Mouse (Mus musculus) myocyte (in vitro differentiated cells): ENCODE results near the gene Lrrc55.

Source experiments
- CEBPB ChIP-seq: IDR thresholded peaks from 2 replicates; pipeline ENCODE4 v1.6.1; 2011; ENCODE audit warnings: mild to moderate bottlenecking, moderate library complexity; ENCODE audit not compliant: poor library complexity, insufficient read depth, severe bottlenecking
- E2F4 ChIP-seq: IDR thresholded peaks from one replicate; pipeline ENCODE4 v1.6.1; 2011; ENCODE audit warnings: mild to moderate bottlenecking, control low read depth, moderate library complexity; ENCODE audit not compliant: insufficient read depth
- MAX ChIP-seq: IDR thresholded peaks from one replicate; pipeline ENCODE4 v1.6.1; 2011; ENCODE audit warnings: low read depth, mild to moderate bottlenecking, control low read depth
- MYOD1 ChIP-seq, 3 experiments: IDR thresholded peaks; one replicate each; pipeline ENCODE4 v1.6.1; 2011; ENCODE audit warnings: control low read depth in 2 of 3, low read depth in 2 of 3, mild to moderate bottlenecking in 2 of 3, moderate library complexity in 1 of 3; ENCODE audit not compliant: insufficient read length in 2 of 3, control insufficient read depth in 1 of 3
- MYOG ChIP-seq, 3 experiments: IDR thresholded peaks; one replicate each; pipeline ENCODE4 v1.6.1; 2011; ENCODE audit warnings: control low read depth in 2 of 3, low read depth in 2 of 3, mild to moderate bottlenecking in 2 of 3; ENCODE audit not compliant: insufficient read length in 2 of 3, control insufficient read depth in 1 of 3, insufficient read depth in 1 of 3
- POLR2A ChIP-seq: IDR thresholded peaks from one replicate; pipeline ENCODE4 v1.6.1; 2011; ENCODE audit warnings: low read depth, mild to moderate bottlenecking, control low read depth, moderate library complexity; ENCODE audit not compliant: insufficient read length
- POLR2AphosphoS2 ChIP-seq: IDR thresholded peaks from one replicate; pipeline ENCODE4 v1.6.1; 2011; ENCODE audit warnings: low read depth, control low read depth; ENCODE audit not compliant: insufficient read length
- SRF ChIP-seq: IDR thresholded peaks from one replicate; pipeline ENCODE4 v1.6.1; 2011; ENCODE audit warnings: low read depth; ENCODE audit not compliant: control insufficient read depth, insufficient read length
- TCF12 ChIP-seq: IDR thresholded peaks from one replicate; pipeline ENCODE4 v1.6.1; 2011; ENCODE audit warnings: mild to moderate bottlenecking, control low read depth; ENCODE audit not compliant: poor library complexity, insufficient read depth, severe bottlenecking
- TCF3 ChIP-seq: IDR thresholded peaks from one replicate; pipeline ENCODE4 v1.6.1; 2011; ENCODE audit warnings: low read depth, control low read depth; ENCODE audit not compliant: insufficient read length
- USF1 ChIP-seq: IDR thresholded peaks from one replicate; pipeline ENCODE4 v1.6.1; 2011; ENCODE audit warnings: low read depth, mild to moderate bottlenecking, control low read depth, moderate library complexity

DNA sequence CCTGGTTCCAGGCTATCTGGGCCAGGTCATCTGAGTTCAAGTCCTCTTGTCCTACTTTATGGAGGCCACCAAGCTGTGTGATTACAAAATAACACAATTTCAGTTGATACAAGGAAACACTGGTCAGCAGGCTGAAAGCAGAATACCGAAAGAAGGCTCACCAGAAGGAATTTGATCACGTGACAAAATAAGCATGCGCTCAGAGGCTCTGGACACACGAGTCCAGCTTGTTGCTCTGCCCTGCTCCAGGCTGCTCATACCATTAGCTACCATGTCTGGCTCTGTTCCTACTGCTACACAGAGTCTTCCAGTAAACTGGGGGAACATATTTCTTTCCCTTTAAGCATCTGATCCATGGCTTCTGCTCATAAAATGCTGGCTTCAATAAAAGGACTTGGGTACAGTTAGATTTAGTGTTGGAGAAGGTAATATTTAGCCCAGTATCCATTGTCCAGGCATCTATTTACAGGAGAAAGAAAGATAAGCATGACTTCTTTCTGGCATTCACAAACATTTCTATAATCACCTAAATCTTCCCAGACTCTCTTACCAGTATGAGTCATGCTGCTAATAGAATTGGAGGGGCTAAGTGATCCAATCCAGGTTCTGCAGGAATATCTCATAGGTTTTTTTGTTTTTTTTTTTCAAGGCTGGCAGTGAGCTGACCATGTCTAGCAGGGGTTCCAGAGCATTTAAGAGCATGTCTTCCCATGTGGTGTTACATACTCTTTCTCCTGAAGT is 33.9 kb upstream of the Lrrc55 start:
- no peak for TF ChIP-seq E2F4
- no peak for TF ChIP-seq POLR2A
- no peak for TF ChIP-seq MAX
- TF ChIP-seq POLR2AphosphoS2, result no peak
- TF ChIP-seq TCF12, result no peak
- no peak for TF ChIP-seq TCF3
- TF ChIP-seq USF1, result peak; percentile 56
- TF ChIP-seq CEBPB, result no peak
- no peak for TF ChIP-seq MYOD1 (IDR thresholded peaks at IDR 0.05; ENCODE audit: control insufficient read depth in 1 of 3, insufficient read length in 2 of 3, low read depth in 2 of 3)
- TF ChIP-seq SRF, result no peak
- TF ChIP-seq MYOG (IDR thresholded peaks at IDR 0.05; ENCODE audit: control insufficient read depth in 1 of 3, insufficient read depth in 1 of 3, insufficient read length in 2 of 3, low read depth in 2 of 3), result no peak
